Mouse (Mus musculus): Measurements from ENCODE around the gene Foxd2.

Foxd2 gene

GRCm38 (mm10) chr4:114908829-114909601 is at the start of gene Foxd2:
Foxd2 (minus strand) TSS chr4:114908873.
- DNase-seq (ENCODE audit: low spot score): peak; percentile 88

GRCm38 (mm10) chr4:114958231-114958630 is 49.6 kb upstream of the Foxd2 start:
- no peak for DNase-seq (ENCODE audit: low spot score)

GRCm38 (mm10) chr4:114957403-114957802 is 48.7 kb upstream of the Foxd2 start:
- no peak for DNase-seq (ENCODE audit: low spot score)

GRCm38 (mm10) chr4:114953172-114953571 is 44.5 kb upstream of the Foxd2 start:
- no peak for DNase-seq (ENCODE audit: low spot score)

GRCm38 (mm10) chr4:114947852-114948481 is 39.3 kb upstream of the Foxd2 start:
- no peak for DNase-seq (ENCODE audit: low spot score)

- peak; percentile 64 for DNase-seq (ENCODE audit: low spot score)
Observed at GRCm38 (mm10) chr4:114947395-114947794, 38.7 kb upstream of the Foxd2 start.

GRCm38 (mm10) chr4:114946416-114946815 is 37.7 kb upstream of the Foxd2 start:
- DNase-seq (ENCODE audit: low spot score): no peak

GRCm38 (mm10) chr4:114945021-114945420 is 36.3 kb upstream of the Foxd2 start:
- DNase-seq (ENCODE audit: low spot score): no peak

GRCm38 (mm10) chr4:114942583-114942982 is 33.9 kb upstream of the Foxd2 start:
- DNase-seq (ENCODE audit: low spot score): no peak

GRCm38 (mm10) chr4:114942112-114942511 is 33.4 kb upstream of the Foxd2 start:
- no peak for DNase-seq (ENCODE audit: low spot score)

GRCm38 (mm10) chr4:114941311-114941710 is 32.6 kb upstream of the Foxd2 start:
- DNase-seq (ENCODE audit: low spot score): no peak

- DNase-seq (ENCODE audit: low spot score): no peak
Observed at GRCm38 (mm10) chr4:114938248-114938647, 29.6 kb upstream of the Foxd2 start.

- DNase-seq (ENCODE audit: low spot score): no peak
Observed at GRCm38 (mm10) chr4:114937459-114938047, 28.9 kb upstream of the Foxd2 start.

GRCm38 (mm10) chr4:114934188-114934587 is 25.5 kb upstream of the Foxd2 start:
- DNase-seq (ENCODE audit: low spot score): no peak

GRCm38 (mm10) chr4:114932747-114933146 is 24.1 kb upstream of the Foxd2 start:
- no peak for DNase-seq (ENCODE audit: low spot score)

GRCm38 (mm10) chr4:114929155-114929554 is 20.5 kb upstream of the Foxd2 start:
- DNase-seq (ENCODE audit: low spot score): no peak

- no peak for DNase-seq (ENCODE audit: low spot score)
Observed at GRCm38 (mm10) chr4:114925917-114926312, 17.2 kb upstream of the Foxd2 start, which contains the start of gene Foxe3. Foxe3 (minus strand) TSS chr4:114926013.

- DNase-seq (ENCODE audit: low spot score): no peak
Observed at GRCm38 (mm10) chr4:114924971-114925916, 16.6 kb upstream of the Foxd2 start.

- DNase-seq (ENCODE audit: low spot score): no peak
Observed at GRCm38 (mm10) chr4:114917091-114917490, 8.4 kb upstream of the Foxd2 start.

GRCm38 (mm10) chr4:114916056-114916455 is 7.4 kb upstream of the Foxd2 start:
- no peak for DNase-seq (ENCODE audit: low spot score)

- DNase-seq (ENCODE audit: low spot score): no peak
Observed at GRCm38 (mm10) chr4:114913594-114913962, 4.9 kb upstream of the Foxd2 start.
